Mouse (Mus musculus) midbrain, postnatal 0 days (tissue): ENCODE results near the gene Golm1. TPM values are rescaled to one million over a fixed set of nuclear protein-coding genes. Genes with fewer than 3 reads are reported as not detected.
A peak's percentile ranks its signal among the peaks of the same experiment; 100 is the strongest.
"Not testable (repeated sequence)": the region's sequence is repeated elsewhere in the genome, so short reads cannot be mapped to it uniquely, and the experiment has no call there.

Experiments used
- ATAC-seq: fragments of 200-750 bp; cut with Nextera tagmentation; 2 replicates; pipeline ENCODE4 v1.8.0; 2017; ENCODE audit warnings: moderate number of reproducible peaks, mild to moderate bottlenecking, moderate TSS enrichment, moderate library complexity; ENCODE audit not compliant: low FRiP score
- DNase-seq: peaks from one replicate; pipeline ENCODE4 v3.0.0-alpha.2; 2015; ENCODE audit warnings: low spot score
- H3K27ac ChIP-seq: fragments of 300-500 bp; sonication (generic); 2 replicates; pipeline ENCODE4 v1.5.1; 2014; ENCODE audit warnings: low read depth, mild to moderate bottlenecking, low read length, mixed read lengths
- H3K27me3 ChIP-seq: fragments of 300-500 bp; sonication (generic); 2 replicates; pipeline ENCODE4 v1.6.1; 2014; ENCODE audit warnings: low read length, control low read depth, mixed read lengths; ENCODE audit not compliant: insufficient read depth
- H3K36me3 ChIP-seq: fragments of 300-500 bp; sonication (generic); 2 replicates; pipeline ENCODE4 v1.6.1; 2014; ENCODE audit warnings: low read length, control low read depth, mixed read lengths; ENCODE audit not compliant: insufficient read depth
- H3K4me1 ChIP-seq: fragments of 300-500 bp; sonication (generic); 2 replicates; pipeline ENCODE4 v1.6.1; 2014; ENCODE audit warnings: mild to moderate bottlenecking, control low read depth, antibody characterized with exemption, low read length, mixed read lengths; ENCODE audit not compliant: insufficient read depth
- H3K4me2 ChIP-seq: fragments of 300-500 bp; sonication (generic); 2 replicates; pipeline ENCODE4 v1.6.1; 2014; ENCODE audit warnings: low read depth, mild to moderate bottlenecking, low read length, mixed read lengths; ENCODE audit not compliant: poor library complexity, severe bottlenecking
- H3K4me3 ChIP-seq: fragments of 300-500 bp; sonication (generic); 2 replicates; pipeline ENCODE4 v1.5.1; 2014; ENCODE audit warnings: low read depth, mild to moderate bottlenecking, low read length, moderate library complexity
- H3K9ac ChIP-seq: fragments of 300-500 bp; sonication (generic); replicated peaks from 2 replicates; pipeline ENCODE4 v1.6.1; 2014; ENCODE audit warnings: mild to moderate bottlenecking, low read length, moderate library complexity, mixed read lengths; ENCODE audit not compliant: poor library complexity, severe bottlenecking
- H3K9me3 ChIP-seq: fragments of 300-500 bp; sonication (generic); 2 replicates; pipeline ENCODE4 v1.6.1; 2016; ENCODE audit warnings: low read length, control low read depth
- CTCF ChIP-seq: IDR thresholded peaks from 2 replicates; pipeline ENCODE4 v1.5.1; 2016; ENCODE audit warnings: antibody characterized with exemption, mild to moderate bottlenecking
- WGBS: fragments of 180-500 bp; shearing (Covaris S2); extraction: QIAGEN DNeasy Blood & Tissue Kit; methylation state at CpG from one replicate; pipeline ENCODE4 v1.1.7; 2014; 5-methylcytosine and 5-hydroxymethylcytosine counted together
- polyA plus RNA-seq: library from polyadenylated mRNA; unstranded; fragments of >200 nt; fragmentation: Nextera tagmentation; extraction: Ambion mirVana; gene quantifications from 2 replicates; pipeline ENCODE4 v1.2.1, GENCODE M21; 2015
- total RNA-seq: library from RNA; depleted of rRNA; stranded (reverse); fragments of >200 nt; gene quantifications from 2 replicates; pipeline ENCODE4 v1.2.3, GENCODE M21; 2014; rRNA removed

Gene Golm1
- total RNA-seq (13.0 and 17.1 TPM in 2 replicates), polyA plus RNA-seq (13.0 and 15.3 TPM in 2 replicates)

DNA sequence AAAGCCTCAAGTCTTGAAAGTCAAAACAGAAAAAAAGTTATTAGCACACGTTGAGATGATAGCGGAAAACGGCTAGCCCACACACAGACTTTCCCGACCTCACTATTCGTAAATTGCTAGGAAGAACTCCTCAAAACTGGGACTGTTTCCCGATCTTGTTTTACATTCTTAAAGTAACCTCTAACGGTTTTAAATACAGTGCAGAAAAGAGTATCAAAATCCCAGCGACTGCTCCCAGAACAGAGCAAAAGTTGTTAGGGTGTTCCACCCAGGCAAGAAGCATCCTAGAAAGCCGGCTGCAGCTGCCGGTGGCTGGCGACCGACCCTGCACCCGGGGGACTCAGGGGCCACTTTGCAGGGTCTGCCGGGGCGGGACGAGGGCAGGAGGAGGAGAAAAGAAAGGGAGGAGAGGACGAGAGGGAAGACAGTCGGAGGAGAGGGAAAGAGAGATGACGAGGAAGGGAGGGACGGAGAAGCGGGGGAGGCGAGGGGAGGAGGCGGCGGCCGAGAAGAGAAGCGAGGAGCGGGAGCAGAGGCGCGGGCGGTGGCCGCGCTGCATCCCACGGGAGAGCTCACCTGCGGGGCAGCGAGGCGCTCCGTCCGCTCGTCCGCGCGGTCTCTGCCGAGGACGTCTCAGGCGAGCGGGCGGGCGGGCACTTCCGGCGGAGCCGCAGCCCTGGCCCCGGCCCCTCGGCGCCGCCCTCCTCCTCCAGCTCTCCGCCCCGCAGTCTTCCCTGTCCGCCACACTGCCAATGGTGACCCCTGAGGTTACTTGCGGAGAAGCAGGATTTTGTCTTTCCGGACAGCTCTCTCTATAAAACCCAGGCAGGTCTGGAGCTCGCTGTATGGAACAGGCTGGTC, at the start of gene Golm1:
Gene Golm1 (minus strand): TSS at position 661 of the 861 bp plus-strand sequence.
- WGBS: under 1% methylated on average over 45 of the region's 61 CpGs
- H3K4me2 ChIP-seq: peak within 1 kb of the TSS; percentile 73

GRCm38 (mm10) chr13:59722089-59722488, 46.5 kb upstream of the Golm1 start:
- not testable (repeated sequence) for H3K4me3 ChIP-seq, H3K4me1 ChIP-seq, H3K27ac ChIP-seq, H3K27me3 ChIP-seq, DNase-seq, H3K4me2 ChIP-seq, H3K9me3 ChIP-seq, H3K9ac ChIP-seq, ATAC-seq, H3K36me3 ChIP-seq
- 85% methylated on average over 1 of the region's 1 CpGs for WGBS

More for the DNA sequence above, at the start of gene Golm1:
- H3K36me3 ChIP-seq: no peaks in the 10 kb centered on the region
- H3K4me1 ChIP-seq: no peaks in the 10 kb centered on the region
- no peak for TF ChIP-seq CTCF
- ATAC-seq (peak; percentile 72), DNase-seq (peak; percentile 49)
- H3K9ac ChIP-seq: peak within 1 kb of the TSS; percentile 71
- H3K9me3 ChIP-seq: no peaks in the 10 kb centered on the region
- H3K27ac ChIP-seq: peak within 1 kb of the TSS; percentile 62
- no peaks in the 10 kb centered on the region for H3K27me3 ChIP-seq
- peak within 1 kb of the TSS; percentile 82 for H3K4me3 ChIP-seq

DNA sequence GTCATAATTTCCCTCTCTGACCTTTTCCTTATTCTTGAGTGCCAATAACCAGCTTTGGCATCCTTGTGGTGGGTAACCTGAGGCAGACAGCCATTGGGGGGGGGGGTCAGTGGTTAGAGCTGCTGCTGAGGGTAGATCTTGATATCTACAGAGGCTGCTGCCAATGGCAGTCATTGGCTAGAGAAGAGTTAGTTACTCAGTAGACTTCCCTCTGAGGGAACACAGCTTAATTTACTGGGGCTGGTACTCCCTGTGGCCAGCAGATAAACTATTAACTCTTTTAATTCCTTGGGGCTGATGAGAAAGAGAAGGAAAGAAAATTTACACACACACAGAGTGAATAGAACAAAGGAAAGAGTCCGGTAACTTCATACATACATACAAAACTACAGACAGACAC, 43.9 kb upstream of the Golm1 start:
- ATAC-seq (no peak), DNase-seq (no peak)
- H3K4me2 ChIP-seq: no peak overlapping the region
- H3K36me3 ChIP-seq: no peaks in the 10 kb centered on the region
- H3K4me1 ChIP-seq: no peaks in the 10 kb centered on the region
- H3K9ac ChIP-seq: no peak overlapping the region
- H3K27ac ChIP-seq: no peak overlapping the region
- no peak overlapping the region for H3K4me3 ChIP-seq
- no peak for TF ChIP-seq CTCF
- no peaks in the 10 kb centered on the region for H3K9me3 ChIP-seq
- H3K27me3 ChIP-seq: no peaks in the 10 kb centered on the region
- 81% methylated on average over 1 of the region's 1 CpGs for WGBS

- not testable (repeated sequence) for H3K36me3 ChIP-seq, H3K4me1 ChIP-seq, ATAC-seq, H3K4me3 ChIP-seq, H3K9ac ChIP-seq, H3K27me3 ChIP-seq, H3K9me3 ChIP-seq, H3K4me2 ChIP-seq, H3K27ac ChIP-seq
- peak; percentile 3 for DNase-seq
- 47% methylated on average over 6 of the region's 6 CpGs for WGBS
These were observed 43.3 kb upstream of the Golm1 start for GRCm38 (mm10) chr13:59718857-59719440.

DNA sequence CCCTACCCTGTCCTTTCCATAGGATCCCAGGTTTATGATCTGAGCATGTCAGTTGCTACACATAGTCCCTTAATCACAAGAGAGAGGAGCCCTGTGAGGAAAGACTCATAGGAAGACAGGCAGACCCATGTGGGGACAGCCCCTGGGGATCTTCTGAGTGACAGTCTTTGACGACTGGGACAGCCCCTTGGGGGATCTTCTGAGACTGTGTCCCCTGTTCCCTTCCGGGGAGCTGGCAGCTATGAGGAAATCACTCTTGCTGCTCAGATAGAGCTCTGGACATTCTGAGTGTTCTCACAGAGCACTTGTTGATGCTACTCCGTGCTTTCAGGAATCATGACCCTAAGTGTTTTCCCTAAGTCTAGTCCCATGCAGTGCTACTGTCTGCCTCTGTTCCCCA, 38.1 kb upstream of the Golm1 start:
- no peaks in the 10 kb centered on the region for H3K4me1 ChIP-seq
- H3K4me2 ChIP-seq: no peak overlapping the region
- no peaks in the 10 kb centered on the region for H3K36me3 ChIP-seq
- ATAC-seq (no peak), DNase-seq (no peak)
- WGBS: 41% methylated on average over 3 of the region's 3 CpGs
- H3K9me3 ChIP-seq: no peaks in the 10 kb centered on the region
- H3K27me3 ChIP-seq: no peaks in the 10 kb centered on the region
- TF ChIP-seq CTCF: no peak
- H3K9ac ChIP-seq: no peak overlapping the region
- H3K27ac ChIP-seq: no peak overlapping the region
- no peak overlapping the region for H3K4me3 ChIP-seq

DNA sequence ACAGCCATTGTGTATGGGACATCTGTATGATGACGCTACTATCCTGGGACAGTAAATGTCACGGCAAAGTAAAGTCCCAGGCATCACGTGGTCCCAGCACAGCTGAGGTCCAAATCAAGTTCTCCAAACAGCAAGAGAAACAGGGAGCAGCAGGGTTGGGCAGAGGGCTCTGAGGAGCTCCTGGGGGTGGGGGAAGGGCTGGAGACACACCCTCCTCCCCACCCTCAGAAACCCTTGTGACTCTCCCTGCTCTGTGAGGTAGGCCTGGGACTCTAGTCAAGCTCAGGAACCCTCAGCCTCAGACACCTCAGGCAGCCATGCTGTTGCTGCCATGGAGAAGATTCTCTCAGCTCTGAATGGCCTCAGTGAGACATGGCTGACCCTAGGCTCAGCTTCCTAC, 36.4 kb upstream of the Golm1 start, which contains the start of gene Spata31d1b:
Gene Spata31d1b (plus strand): TSS at position 301 of the 400 bp plus-strand sequence.
- H3K9me3 ChIP-seq, H3K27me3 ChIP-seq, H3K27ac ChIP-seq, H3K36me3 ChIP-seq, H3K9ac ChIP-seq, H3K4me1 ChIP-seq, ATAC-seq, DNase-seq, H3K4me2 ChIP-seq, H3K4me3 ChIP-seq: not testable (repeated sequence)
- WGBS: 76% methylated on average over 3 of the region's 3 CpGs
